Mouse (Mus musculus) intestine, embryonic 16.5 days (tissue): ENCODE measurements around the gene Ptger4. TPM values are rescaled to one million over a fixed set of nuclear protein-coding genes. Genes with fewer than 3 reads are reported as not detected.
A peak's percentile ranks its signal among the peaks of the same experiment; 100 is the strongest.

Experiments used
- ATAC-seq: fragments of 200-750 bp; cut with Nextera tagmentation; 2 replicates; pipeline ENCODE4 v1.8.0; 2017; ENCODE audit warnings: moderate TSS enrichment, moderate library complexity
- H3K27ac ChIP-seq: fragments of 300-500 bp; sonication (generic); 2 replicates; pipeline ENCODE4 v1.5.1; 2014; ENCODE audit warnings: mild to moderate bottlenecking, low read length
- H3K27me3 ChIP-seq: fragments of 300-500 bp; sonication (generic); replicated peaks from 2 replicates; pipeline ENCODE4 v1.6.1; 2014; ENCODE audit warnings: low read length, control low read depth, mixed read lengths; ENCODE audit not compliant: control insufficient read depth, insufficient read depth
- H3K36me3 ChIP-seq: fragments of 300-500 bp; sonication (generic); 2 replicates; pipeline ENCODE4 v1.6.1; 2014; ENCODE audit warnings: low read length, control low read depth; ENCODE audit not compliant: control insufficient read depth, insufficient read depth
- H3K4me1 ChIP-seq: fragments of 300-500 bp; sonication (generic); 2 replicates; pipeline ENCODE4 v1.6.1; 2014; ENCODE audit warnings: low read length, control low read depth, mixed read lengths; ENCODE audit not compliant: control insufficient read depth, insufficient read depth
- H3K4me2 ChIP-seq: fragments of 300-500 bp; sonication (generic); 2 replicates; pipeline ENCODE4 v1.6.1; 2014; ENCODE audit warnings: low read depth, low read length, control low read depth
- H3K4me3 ChIP-seq: fragments of 300-500 bp; sonication (generic); 2 replicates; pipeline ENCODE4 v1.5.1; 2014; ENCODE audit warnings: mild to moderate bottlenecking, low read length
- H3K9ac ChIP-seq: fragments of 300-500 bp; sonication (generic); 2 replicates; pipeline ENCODE4 v1.6.1; 2014; ENCODE audit warnings: low read depth, low read length
- H3K9me3 ChIP-seq: fragments of 300-500 bp; sonication (generic); 2 replicates; pipeline ENCODE4 v1.6.1; 2016; ENCODE audit warnings: low read length, control low read depth; ENCODE audit not compliant: control insufficient read depth
- WGBS: fragments of 180-500 bp; shearing (Covaris S2); extraction: QIAGEN DNeasy Blood & Tissue Kit; methylation state at CpG from one replicate; pipeline ENCODE4 v1.1.7; 2014; 5-methylcytosine and 5-hydroxymethylcytosine counted together
- polyA plus RNA-seq: library from polyadenylated mRNA; unstranded; fragments of >200 nt; fragmentation: Nextera tagmentation; extraction: Ambion mirVana; gene quantifications from 2 replicates; pipeline ENCODE4 v1.2.1, GENCODE M21; 2015

The Ptger4 gene
- polyA plus RNA-seq, 1 experiment from 2014 or later = 6.0 TPM

GRCm38 (mm10) chr15:5262095-5262667 lies 18.2 kb upstream of the Ptger4 start:
- H3K4me2 ChIP-seq = no peak overlapping the region
- ATAC-seq = no peak
- WGBS = 86% methylated on average over 13 of the region's 13 CpGs

GRCm38 (mm10) chr15:5261004-5261403 lies 17.0 kb upstream of the Ptger4 start:
- 69% methylated on average over 3 of the region's 3 CpGs for WGBS
- Histone ChIP-seq H3K4me2 (no peak overlapping the region), H3K4me1 (peaks cover 2% of the 10 kb centered on the region; the same call in 1 of the 2 replicates), H3K4me3 (no peak overlapping the region), H3K27ac (no peak overlapping the region), H3K36me3 (no peaks in the 10 kb centered on the region), H3K9ac (no peak overlapping the region), H3K9me3 (no peaks in the 10 kb centered on the region), H3K27me3 (no peaks in the 10 kb centered on the region)
- ATAC-seq = 0 out of 2 replicates have a peak, but pooled peaks have one; percentile 36

More at GRCm38 (mm10) chr15:5262095-5262667, 18.2 kb upstream of the Ptger4 start:
- no peaks in the 10 kb centered on the region for H3K36me3 ChIP-seq
- no peaks in the 10 kb centered on the region for H3K27me3 ChIP-seq
- no peak overlapping the region for H3K9ac ChIP-seq
- no peaks in the 10 kb centered on the region for H3K9me3 ChIP-seq
- peaks cover 2% of the 10 kb centered on the region; the same call in 1 of the 2 replicates for H3K4me1 ChIP-seq
- H3K4me3 ChIP-seq = no peak overlapping the region
- no peak overlapping the region for H3K27ac ChIP-seq

- H3K27ac ChIP-seq = no peak overlapping the region
- H3K9me3 ChIP-seq = no peaks in the 10 kb centered on the region
- WGBS = 57% methylated on average over 5 of the region's 5 CpGs
- no peaks in the 10 kb centered on the region for H3K36me3 ChIP-seq
- H3K9ac ChIP-seq = no peak overlapping the region
- H3K4me3 ChIP-seq = no peak overlapping the region
- peaks cover 2% of the 10 kb centered on the region; the same call in 1 of the 2 replicates for H3K4me1 ChIP-seq
- peak; percentile 84 for ATAC-seq
- no peaks in the 10 kb centered on the region for H3K27me3 ChIP-seq
- H3K4me2 ChIP-seq = no peak overlapping the region
Observed at GRCm38 (mm10) chr15:5260183-5260582, 16.2 kb upstream of the Ptger4 start.

DNA sequence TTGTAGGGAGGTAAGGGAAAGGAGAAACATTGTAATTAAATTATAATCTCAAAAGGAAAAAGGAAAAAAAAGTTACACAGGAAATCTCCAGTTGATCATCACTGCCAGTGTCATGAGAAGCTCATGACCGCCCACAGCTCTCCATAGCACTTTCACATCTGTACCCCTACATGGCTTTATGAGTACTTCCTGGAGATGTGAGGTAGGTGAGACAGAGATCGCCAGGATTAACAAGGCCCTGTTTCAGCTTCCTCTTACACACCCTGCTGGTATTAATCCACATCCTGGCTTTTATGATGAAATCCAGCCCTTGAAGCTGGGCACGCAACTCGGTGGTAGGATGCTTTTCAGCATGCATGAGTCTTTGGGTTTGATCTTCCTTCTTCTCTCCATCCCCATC lies 6.2 kb upstream of the Ptger4 start:
- ATAC-seq = no peak
- Histone ChIP-seq H3K27me3 (no peaks in the 10 kb centered on the region), H3K9me3 (no peaks in the 10 kb centered on the region), H3K27ac (no peak overlapping the region), H3K4me2 (no peak overlapping the region), H3K36me3 (no peaks in the 10 kb centered on the region), H3K4me3 (no peak overlapping the region), H3K9ac (no peak overlapping the region), H3K4me1 (no peaks in the 10 kb centered on the region)
- 82% methylated on average over 4 of the region's 4 CpGs for WGBS

DNA sequence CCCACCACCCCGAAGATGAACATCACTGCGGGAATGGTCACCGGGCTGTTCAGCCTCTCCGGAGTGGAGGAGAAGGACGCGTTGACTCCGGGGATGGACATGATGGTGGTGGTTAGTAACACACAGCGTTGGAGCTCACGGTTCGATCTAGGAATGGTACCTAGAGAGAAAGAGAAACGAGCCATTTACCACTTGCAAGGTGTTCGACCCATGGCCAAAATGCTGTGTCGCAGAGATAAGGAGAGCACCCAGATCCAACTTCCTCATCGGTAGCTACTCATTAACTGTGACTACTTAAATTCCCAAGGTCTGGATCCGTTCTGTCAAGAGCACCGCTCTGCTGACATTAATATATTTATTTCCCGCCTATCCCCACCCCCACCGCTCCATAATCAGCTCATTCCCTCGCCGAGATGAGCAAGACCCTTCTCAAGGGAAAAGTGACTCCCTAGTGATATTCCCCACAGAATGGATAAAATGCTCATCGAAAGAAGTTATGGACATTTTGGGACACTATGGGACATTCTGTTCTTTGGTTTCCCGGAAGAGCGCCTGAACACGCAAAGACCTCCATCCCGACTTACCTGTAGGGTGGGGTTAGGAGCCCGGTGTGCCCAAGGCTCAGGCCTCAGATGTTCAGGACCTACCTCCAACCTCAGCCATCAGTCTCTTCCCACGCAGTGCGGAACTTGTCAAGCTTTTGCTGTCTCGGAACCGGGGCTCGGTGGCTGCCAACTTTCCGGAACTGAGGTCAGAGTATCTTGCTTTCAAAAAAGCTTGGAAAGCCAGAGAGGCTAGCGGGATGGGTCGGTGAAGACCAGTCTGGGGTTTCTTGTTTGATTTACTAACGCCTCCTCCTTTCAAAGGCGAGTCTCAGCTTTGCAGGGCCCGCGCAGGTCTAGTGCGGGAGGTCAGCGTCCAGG lies 690 bp downstream of the Ptger4 start:
- peak; percentile 25 for ATAC-seq
- peak overlapping the region; percentile 96 for H3K4me2 ChIP-seq
- peaks cover 23% of the 10 kb centered on the region for H3K4me1 ChIP-seq
- H3K4me3 ChIP-seq = peak overlapping the region; percentile 65
- H3K27me3 ChIP-seq = peaks cover 9% of the 10 kb centered on the region; the same call in 1 of the 2 replicates
- H3K27ac ChIP-seq = 0 out of 2 replicates have a peak overlapping the region, but pooled peaks have one; percentile 20
- peak overlapping the region; percentile 72 for H3K9ac ChIP-seq
- 7% methylated on average over 40 of the region's 40 CpGs for WGBS
- no peaks in the 10 kb centered on the region for H3K36me3 ChIP-seq
- H3K9me3 ChIP-seq = no peaks in the 10 kb centered on the region

DNA sequence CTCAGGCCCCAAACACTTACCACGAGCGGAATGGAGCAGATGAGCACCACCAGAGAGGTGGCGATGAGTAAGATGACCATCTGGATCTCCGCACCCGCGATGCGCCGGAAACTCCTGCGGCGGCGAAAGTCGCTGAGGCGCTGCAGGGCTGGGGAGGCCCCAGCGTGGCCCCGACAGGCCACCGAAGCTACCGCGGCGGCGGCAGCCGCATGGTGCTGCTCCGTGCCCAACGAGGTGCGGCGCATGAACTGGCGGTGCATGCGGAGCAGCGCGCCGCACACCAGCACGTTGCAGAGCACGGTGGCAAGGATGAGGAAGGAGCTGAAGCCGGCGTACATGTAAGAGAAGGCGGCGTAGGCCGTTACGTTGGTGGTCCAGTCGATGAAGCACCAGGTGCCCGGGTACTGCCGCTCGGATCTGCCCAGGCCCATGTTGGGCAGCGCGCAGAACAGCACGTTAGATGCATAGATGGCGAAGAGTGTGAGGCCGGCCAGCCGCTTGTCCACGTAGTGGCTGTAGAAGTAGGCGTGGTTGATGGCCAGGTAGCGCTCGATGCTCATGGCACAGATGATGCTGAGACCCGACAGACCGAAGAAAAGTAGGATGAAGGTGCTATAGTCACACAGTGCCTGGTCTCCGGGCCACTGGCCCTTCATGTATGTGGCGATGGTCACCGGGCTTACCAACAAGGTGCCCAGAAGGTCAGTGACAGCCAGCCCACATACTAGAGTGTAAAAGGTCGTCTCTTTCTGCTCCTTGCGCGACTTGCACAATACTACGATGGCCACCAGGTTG lies 1.5 kb downstream of the Ptger4 start:
- peak overlapping the region; percentile 65 for H3K4me3 ChIP-seq
- ATAC-seq = peak; percentile 30
- peak overlapping the region; percentile 96 for H3K4me2 ChIP-seq
- H3K4me1 ChIP-seq = peaks cover 23% of the 10 kb centered on the region
- H3K27ac ChIP-seq = peak overlapping the region; percentile 28; the same call in 1 of the 2 replicates
- H3K36me3 ChIP-seq = no peaks in the 10 kb centered on the region
- H3K27me3 ChIP-seq = peaks cover 9% of the 10 kb centered on the region; the same call in 1 of the 2 replicates
- no peaks in the 10 kb centered on the region for H3K9me3 ChIP-seq
- H3K9ac ChIP-seq = peak overlapping the region; percentile 72
- WGBS = 4% methylated on average over 61 of the region's 61 CpGs

GRCm38 (mm10) chr15:5241304-5242201 lies 2.4 kb downstream of the Ptger4 start:
- 34% methylated on average over 12 of the region's 12 CpGs for WGBS
- ATAC-seq = peak; percentile 32; the same call in 1 of the 2 replicates
- Histone ChIP-seq H3K4me3 (peak overlapping the region; percentile 65), H3K4me1 (peaks cover 23% of the 10 kb centered on the region), H3K9ac (peak overlapping the region; percentile 72), H3K9me3 (no peaks in the 10 kb centered on the region), H3K27ac (0 out of 2 replicates have a peak overlapping the region, but pooled peaks have one; percentile 28), H3K27me3 (peaks cover 9% of the 10 kb centered on the region; the same call in 1 of the 2 replicates), H3K36me3 (no peaks in the 10 kb centered on the region), H3K4me2 (peak overlapping the region; percentile 96)

DNA sequence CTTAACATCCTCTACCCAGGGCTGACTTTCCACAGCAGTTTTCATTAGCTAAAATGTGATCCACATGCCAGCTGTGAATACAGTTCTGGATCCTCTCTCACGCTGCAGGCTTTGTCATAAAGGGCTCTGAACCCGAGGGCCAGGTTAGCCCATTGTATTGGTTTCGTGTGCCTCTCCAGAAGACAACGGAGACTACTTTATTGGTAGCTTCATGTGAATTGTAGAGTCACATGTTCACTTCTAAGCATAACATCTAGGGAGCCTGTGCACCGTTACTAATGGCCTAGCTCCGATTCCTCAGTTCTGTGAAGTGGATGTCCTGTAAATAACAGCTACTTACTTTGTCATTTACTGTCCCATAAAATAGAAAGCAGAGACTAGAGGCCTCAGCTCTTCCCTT lies 3.6 kb downstream of the Ptger4 start:
- peak overlapping the region; percentile 1; the same call in 1 of the 2 replicates for H3K4me3 ChIP-seq
- no peaks in the 10 kb centered on the region for H3K9me3 ChIP-seq
- 72% methylated on average over 6 of the region's 6 CpGs for WGBS
- H3K9ac ChIP-seq = no peak overlapping the region
- peaks cover 23% of the 10 kb centered on the region for H3K4me1 ChIP-seq
- no peak overlapping the region for H3K27ac ChIP-seq
- H3K36me3 ChIP-seq = no peaks in the 10 kb centered on the region
- 0 out of 2 replicates have a peak overlapping the region, but pooled peaks have one; percentile 96 for H3K4me2 ChIP-seq
- H3K27me3 ChIP-seq = peaks cover 9% of the 10 kb centered on the region; the same call in 1 of the 2 replicates
- no peak for ATAC-seq
